Mouse (Mus musculus) forebrain, postnatal 0 days (tissue): Measurements from ENCODE around the gene Sp6. TPM values are rescaled to one million over a fixed set of nuclear protein-coding genes. Genes with fewer than 3 reads are reported as not detected.

Experiments used
- ATAC-seq: fragments of 200-750 bp; cut with Nextera tagmentation; 2 replicates; pipeline ENCODE4 v1.8.0; 2017; ENCODE audit warnings: mild to moderate bottlenecking, moderate library complexity
- DNase-seq: peaks from one replicate; pipeline ENCODE4 v3.0.0-alpha.2; 2015
- H3K27ac ChIP-seq: fragments of 300-500 bp; sonication (generic); 2 replicates; pipeline ENCODE4 v1.5.1; 2014; ENCODE audit warnings: low read depth, mild to moderate bottlenecking, antibody characterized with exemption, low read length, moderate library complexity, mixed read lengths
- H3K27me3 ChIP-seq: fragments of 300-500 bp; sonication (generic); 2 replicates; pipeline ENCODE4 v1.6.1; 2014; ENCODE audit warnings: mild to moderate bottlenecking, low read length, mixed read lengths; ENCODE audit not compliant: insufficient read depth
- H3K36me3 ChIP-seq: fragments of 300-500 bp; sonication (generic); 2 replicates; pipeline ENCODE4 v1.6.1; 2014; ENCODE audit warnings: mild to moderate bottlenecking, moderate library complexity; ENCODE audit not compliant: insufficient read depth
- H3K4me1 ChIP-seq: fragments of 300-500 bp; sonication (generic); 2 replicates; pipeline ENCODE4 v1.6.1; 2014; ENCODE audit warnings: antibody characterized with exemption; ENCODE audit not compliant: insufficient read depth
- H3K4me2 ChIP-seq: fragments of 300-500 bp; sonication (generic); 2 replicates; pipeline ENCODE4 v1.6.1; 2014; ENCODE audit warnings: low read depth, mild to moderate bottlenecking, moderate library complexity
- H3K4me3 ChIP-seq: fragments of 300-500 bp; sonication (generic); 2 replicates; pipeline ENCODE4 v1.5.1; 2014; ENCODE audit warnings: low read depth, low read length, mixed read lengths
- H3K9ac ChIP-seq: fragments of 300-500 bp; sonication (generic); 2 replicates; pipeline ENCODE4 v1.6.1; 2014; ENCODE audit warnings: mild to moderate bottlenecking
- H3K9me3 ChIP-seq: fragments of 300-500 bp; sonication (generic); 2 replicates; pipeline ENCODE4 v1.6.1; 2016; ENCODE audit warnings: low read length
- CTCF ChIP-seq: sonication (generic); IDR thresholded peaks from 2 replicates; pipeline ENCODE4 v1.5.1; 2016; ENCODE audit warnings: antibody characterized with exemption, control low read depth, low read depth
- WGBS: fragments of 180-500 bp; shearing (Covaris S2); extraction: QIAGEN DNeasy Blood & Tissue Kit; methylation state at CpG from one replicate; pipeline ENCODE4 v1.1.7; 2014; 5-methylcytosine and 5-hydroxymethylcytosine counted together
- polyA plus RNA-seq: library from polyadenylated mRNA; unstranded; fragments of >200 nt; fragmentation: Nextera tagmentation; extraction: Ambion mirVana; gene quantifications from 2 replicates; pipeline ENCODE4 v1.2.1, GENCODE M21; 2015
- total RNA-seq: library from RNA; depleted of rRNA; stranded (reverse); fragments of >200 nt; gene quantifications from 2 replicates; pipeline ENCODE4 v1.2.3, GENCODE M21; 2014

Gene Sp6
- total and polyA plus RNA-seq, 2 experiments from 2014 or later = 0.75 to 0.86 TPM

DNA sequence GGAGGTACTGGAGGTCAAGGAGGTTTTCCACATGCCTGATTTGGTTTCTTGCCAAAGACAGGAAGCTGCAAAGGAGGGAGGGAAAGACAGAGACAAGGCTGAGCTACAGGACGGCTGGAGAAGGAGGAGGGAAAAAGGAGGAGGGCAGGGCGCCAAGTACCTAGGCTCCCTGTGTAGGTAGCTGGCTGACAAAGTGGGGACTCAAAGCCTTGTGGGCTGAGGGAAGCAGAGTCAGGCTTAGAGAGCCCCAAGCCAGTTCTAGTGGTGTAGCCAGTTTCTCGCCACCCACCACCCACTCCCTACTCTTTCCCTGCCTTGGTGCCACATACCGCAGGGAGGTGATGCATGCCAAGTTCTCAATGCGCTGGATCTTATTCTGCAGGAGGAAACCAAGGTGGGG lies 22.9 kb downstream of the Sp6 start:
- 82% methylated on average over 5 of the region's 5 CpGs for WGBS
- no peak overlapping the region for H3K27ac ChIP-seq
- H3K9me3 ChIP-seq = no peaks in the 10 kb centered on the region
- ATAC-seq (no peak), DNase-seq (no peak)
- H3K4me2 ChIP-seq = no peak overlapping the region
- no peak overlapping the region for H3K4me3 ChIP-seq
- no peaks in the 10 kb centered on the region for H3K4me1 ChIP-seq
- no peak overlapping the region for H3K9ac ChIP-seq
- no peaks in the 10 kb centered on the region for H3K27me3 ChIP-seq
- no peak for TF ChIP-seq CTCF
- no peaks in the 10 kb centered on the region for H3K36me3 ChIP-seq

DNA sequence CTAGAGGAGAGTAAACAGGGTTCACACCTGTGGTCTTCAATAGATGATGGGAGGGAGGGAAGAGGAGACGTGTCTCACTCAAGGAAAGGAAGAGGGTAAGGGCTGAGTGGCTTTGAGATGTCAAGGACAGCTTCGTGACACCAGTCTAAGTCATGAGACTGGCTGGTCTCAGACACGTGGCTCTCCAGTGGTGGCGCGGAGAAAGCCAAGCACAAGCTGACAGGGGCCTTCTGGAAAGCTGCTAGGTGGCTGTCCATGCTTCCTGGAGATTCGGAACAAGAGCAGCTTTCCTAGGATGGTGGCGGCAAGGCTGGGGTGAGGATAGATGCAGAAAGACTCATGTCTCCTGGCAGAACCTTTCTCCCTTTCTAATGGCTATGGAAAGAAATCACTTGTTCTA lies 25.7 kb downstream of the Sp6 start:
- DNase-seq (no peak), ATAC-seq (no peak)
- TF ChIP-seq CTCF = no peak
- 59% methylated on average over 7 of the region's 7 CpGs for WGBS
- Histone ChIP-seq H3K9ac (no peak overlapping the region), H3K4me2 (no peak overlapping the region), H3K27me3 (no peaks in the 10 kb centered on the region), H3K9me3 (no peaks in the 10 kb centered on the region), H3K4me3 (no peak overlapping the region), H3K36me3 (no peaks in the 10 kb centered on the region), H3K27ac (no peak overlapping the region), H3K4me1 (peaks cover 8% of the 10 kb centered on the region)

GRCm38 (mm10) chr11:97040301-97041021 lies 27.3 kb downstream of the Sp6 start:
- no peak for ATAC-seq
- Histone ChIP-seq H3K27me3 (no peaks in the 10 kb centered on the region), H3K36me3 (no peaks in the 10 kb centered on the region), H3K9me3 (no peaks in the 10 kb centered on the region), H3K9ac (peak overlapping the region; percentile 52; the same call in 1 of the 2 replicates), H3K27ac (peak overlapping the region; percentile 52; the same call in 1 of the 2 replicates), H3K4me3 (peak overlapping the region; percentile 75), H3K4me2 (peak overlapping the region; percentile 71), H3K4me1 (peaks cover 8% of the 10 kb centered on the region)
- TF ChIP-seq CTCF = no peak
- 48% methylated on average over 12 of the region's 12 CpGs for WGBS
- no peak for DNase-seq

DNA sequence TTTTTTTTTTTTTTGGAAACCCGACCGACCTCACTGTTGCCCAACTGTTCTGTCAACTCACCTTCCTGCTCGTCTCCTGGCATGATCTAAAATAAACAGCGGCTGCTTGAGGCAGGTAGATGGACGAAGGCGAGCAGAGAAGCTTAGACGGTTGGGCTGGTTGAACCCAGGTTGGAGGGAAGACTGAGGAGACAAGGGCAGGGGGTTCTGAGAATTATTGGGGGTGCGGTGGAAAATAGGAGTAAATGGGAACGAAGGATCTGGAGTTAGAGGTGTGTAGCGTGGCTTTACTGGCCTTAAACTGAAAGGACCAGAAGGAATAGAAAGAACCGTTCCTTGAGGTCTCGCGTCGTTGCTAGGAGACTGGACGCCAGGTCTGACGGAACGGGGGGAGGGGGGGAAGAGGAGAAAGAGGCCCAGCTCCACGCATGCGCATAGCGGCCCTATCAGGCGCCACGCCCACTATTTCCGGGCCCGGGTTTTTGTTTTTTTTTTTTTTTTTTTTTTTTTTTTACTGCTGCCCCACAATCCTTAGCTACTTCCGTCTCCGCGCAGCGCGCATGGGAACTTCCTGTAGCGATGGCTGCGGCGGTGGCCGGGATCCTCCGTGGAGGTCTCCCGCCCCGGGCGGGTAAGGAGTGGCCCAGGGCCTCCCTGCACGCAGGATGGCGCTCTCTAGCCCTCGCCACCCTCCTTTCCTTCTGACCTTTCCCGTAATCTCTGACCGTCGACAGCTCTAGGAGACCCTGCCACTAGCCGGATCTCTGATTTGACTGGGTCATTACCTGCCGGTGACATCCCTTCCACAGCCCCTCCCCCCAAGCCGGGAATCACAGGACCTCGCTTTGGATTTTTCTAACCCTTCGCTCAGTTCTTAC lies 28.1 kb downstream of the Sp6 start, which contains the start of the genes Lrrc46 and Mrpl10:
Lrrc46 (minus strand) TSS at position 386 of the 878 bp plus-strand sequence.
Mrpl10 (plus strand) TSS at position 539 of the 878 bp plus-strand sequence.
- no peaks in the 10 kb centered on the region for H3K36me3 ChIP-seq
- H3K4me2 ChIP-seq = peak within 1 kb of the TSS; percentile 71
- peak within 1 kb of the TSS; percentile 83 for H3K27ac ChIP-seq
- WGBS = under 1% methylated on average over 46 of the region's 48 CpGs
- H3K4me3 ChIP-seq = peak within 1 kb of the TSS; percentile 75
- peak; percentile 97 for DNase-seq
- peak; percentile 96 for ATAC-seq
- H3K4me1 ChIP-seq = peaks cover 8% of the 10 kb centered on the region
- TF ChIP-seq CTCF = 0 out of 2 replicates have a peak, but pooled peaks have one; percentile 9
- no peaks in the 10 kb centered on the region for H3K27me3 ChIP-seq
- no peaks in the 10 kb centered on the region for H3K9me3 ChIP-seq
- peak within 1 kb of the TSS; percentile 83 for H3K9ac ChIP-seq

- Histone ChIP-seq H3K27ac (no peak overlapping the region), H3K4me2 (no peak overlapping the region), H3K9ac (no peak overlapping the region), H3K27me3 (no peaks in the 10 kb centered on the region), H3K4me1 (peaks cover 8% of the 10 kb centered on the region), H3K36me3 (peaks cover 10% of the 10 kb centered on the region; the same call in 1 of the 2 replicates), H3K9me3 (no peaks in the 10 kb centered on the region), H3K4me3 (no peak overlapping the region)
- 92% methylated on average over 8 of the region's 8 CpGs for WGBS
- no peak for DNase-seq
- TF ChIP-seq CTCF = no peak
- ATAC-seq = no peak
Observed at GRCm38 (mm10) chr11:97044902-97045301, 31.7 kb downstream of the Sp6 start.

DNA sequence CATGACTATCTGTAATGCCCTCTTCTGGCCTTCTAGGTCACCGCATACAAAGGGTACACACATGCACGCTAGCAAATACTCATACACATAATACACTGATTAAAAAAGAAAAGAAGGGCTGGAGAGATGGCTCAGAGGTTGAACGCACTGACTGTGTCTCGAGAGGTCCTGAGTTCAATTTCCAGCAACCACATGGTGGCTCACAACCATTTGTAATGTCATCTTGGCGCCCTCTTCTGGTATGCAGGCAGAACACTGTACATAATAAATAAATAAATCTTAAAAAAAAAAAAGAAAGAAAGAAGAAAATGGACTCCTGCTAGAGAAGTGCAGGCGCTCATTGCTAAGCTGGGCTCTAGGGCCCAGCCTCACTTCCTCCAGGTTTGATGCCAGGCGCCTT lies 32.7 kb downstream of the Sp6 start:
- WGBS = 82% methylated on average over 7 of the region's 7 CpGs
- H3K4me2 ChIP-seq = no peak overlapping the region
- no peaks in the 10 kb centered on the region for H3K9me3 ChIP-seq
- ATAC-seq (no peak), DNase-seq (no peak)
- peak; percentile 43 for TF ChIP-seq CTCF
- no peak overlapping the region for H3K9ac ChIP-seq
- H3K27ac ChIP-seq = no peak overlapping the region
- peaks cover 8% of the 10 kb centered on the region for H3K4me1 ChIP-seq
- no peaks in the 10 kb centered on the region for H3K27me3 ChIP-seq
- peaks cover 10% of the 10 kb centered on the region; the same call in 1 of the 2 replicates for H3K36me3 ChIP-seq
- H3K4me3 ChIP-seq = no peak overlapping the region
